In genomic region chr4:109036327-109036726, GRCm38 (mm10) we compare ENCODE assay signal across 9 mouse cellular contexts. TPM values are rescaled to one million over a fixed set of nuclear protein-coding genes. Genes with fewer than 3 reads are reported as not detected.
DNase-seq lines count a peak whose midpoint lies in the region; ATAC-seq and TF ChIP-seq lines count a peak whose summit lies in the region.
"Had no signal": no experiment of that assay in that cellular context is flagged by ENCODE, and none has a peak within 500 bp of the region (broad histone marks: within the 10 kb centered on the region; RNA-seq: fewer than 3 reads in every experiment).

No protein-coding gene starts in this region.

- H3K27me3 ChIP-seq in MEL (ENCODE audit: control insufficient read depth in 1 of 2, insufficient read depth in 2 of 2, low read length in 2 of 2) = no peaks in the 10 kb centered on the region
- no peaks in the 10 kb centered on the region for H3K27me3 ChIP-seq in liver, embryonic 16.5 days (ENCODE audit: control insufficient read depth, insufficient read depth, low read depth, low read length)
- H3K27me3 ChIP-seq in spleen, adult 2 months (ENCODE audit: control insufficient read depth, insufficient read depth, low read length) = no peaks in the 10 kb centered on the region
- H3K27me3 ChIP-seq: heart, embryonic 13.5 days had no signal

- no peaks in the 10 kb centered on the region for H3K4me1 ChIP-seq in MEL (ENCODE audit: control insufficient read depth in 1 of 2, insufficient read depth in 2 of 2, low read length in 2 of 2)
- no peaks in the 10 kb centered on the region for H3K4me1 ChIP-seq in liver, embryonic 16.5 days (ENCODE audit: control insufficient read depth, low read depth, low read length)
- no peaks in the 10 kb centered on the region for H3K4me1 ChIP-seq in spleen, adult 2 months (ENCODE audit: control insufficient read depth, insufficient read depth, insufficient read length)
- H3K4me1 ChIP-seq: heart, embryonic 13.5 days had no signal

- H3K79me2 ChIP-seq in MEL (ENCODE audit: control insufficient read depth, insufficient read depth, low read length, poor library complexity) = no peaks in the 10 kb centered on the region

- peak; percentile 72 for TF ChIP-seq CTCF in left cerebral cortex, adult 2 months (IDR thresholded peaks at IDR 0.05)
- TF ChIP-seq CTCF in MEL (IDR thresholded peaks at IDR 0.05 in 2 of 3, conservative IDR thresholded peaks at IDR 0.05 in 1 of 3; ENCODE audit: control insufficient read depth in 1 of 3, insufficient read depth in 1 of 3, low read depth in 2 of 3, low read length in 3 of 3, poor library complexity in 1 of 3, severe bottlenecking in 1 of 3) = peak; percentile 72 to 83 (median 74)
- peak; percentile 40; the same call in 1 of the 2 replicates for TF ChIP-seq CTCF in spleen, adult 2 months (IDR thresholded peaks at IDR 0.05; ENCODE audit: extremely low read depth, insufficient read depth, insufficient read length, insufficient replicate concordance)

- H3K4me2 ChIP-seq in liver, embryonic 16.5 days (ENCODE audit: low read depth, low read length) = no peak overlapping the region
- H3K4me2 ChIP-seq: heart, embryonic 13.5 days had no signal

- no peak overlapping the region for H3K9ac ChIP-seq in MEL (ENCODE audit: control insufficient read depth, low read depth, low read length, poor library complexity, severe bottlenecking)
- no peak overlapping the region for H3K9ac ChIP-seq in liver, embryonic 16.5 days (ENCODE audit: low read depth, low read length)
- H3K9ac ChIP-seq: heart, embryonic 13.5 days had no signal

- intact Hi-C loops in left cerebral cortex, adult 2 months (cut with DNase I) = no loop called here

- 0 out of 2 replicates have a peak, but pooled peaks have one; percentile 7 for ATAC-seq in liver, embryonic 16.5 days (ENCODE audit: low read depth)

- no peak overlapping the region for H3K4me3 ChIP-seq in left cerebral cortex, adult 2 months
- H3K4me3 ChIP-seq in MEL (ENCODE audit: control insufficient read depth in 1 of 2, insufficient read depth in 1 of 2, low read depth in 2 of 2, low read length in 2 of 2) = no peak overlapping the region
- H3K4me3 ChIP-seq in liver, embryonic 16.5 days (ENCODE audit: low read depth, low read length) = no peak overlapping the region
- no peak overlapping the region for H3K4me3 ChIP-seq in spleen, adult 2 months (ENCODE audit: extremely low read depth, insufficient read depth, insufficient read length)
- H3K4me3 ChIP-seq: heart, embryonic 13.5 days had no signal

- no peak overlapping the region for H3K27ac ChIP-seq in left cerebral cortex, adult 2 months
- no peak overlapping the region for H3K27ac ChIP-seq in MEL (ENCODE audit: control insufficient read depth, low read depth, low read length)
- no peak overlapping the region for H3K27ac ChIP-seq in liver, embryonic 16.5 days (ENCODE audit: low read length)
- no peak overlapping the region for H3K27ac ChIP-seq in spleen, adult 2 months (ENCODE audit: insufficient read depth, low read length)
- H3K27ac ChIP-seq: heart, embryonic 13.5 days had no signal

- no peak for TF ChIP-seq POLR2A in MEL (IDR thresholded peaks at IDR 0.05; ENCODE audit: control insufficient read depth in 1 of 2, insufficient read depth in 1 of 2, low read depth in 1 of 2, low read length in 2 of 2, poor library complexity in 1 of 2)
- TF ChIP-seq POLR2A in spleen, adult 2 months (IDR thresholded peaks at IDR 0.05; ENCODE audit: low read depth, low read length) = no peak

- H3K9me3 ChIP-seq in MEL (replicated peaks; ENCODE audit: insufficient read depth, low read length) = no peaks in the 10 kb centered on the region
- H3K9me3 ChIP-seq in liver, embryonic 16.5 days (replicated peaks; ENCODE audit: control insufficient read depth, low read length) = no peaks in the 10 kb centered on the region
- H3K9me3 ChIP-seq: heart, embryonic 13.5 days had no signal

- H3K36me3 ChIP-seq in MEL (ENCODE audit: control insufficient read depth in 1 of 2, insufficient read depth in 2 of 2, low read length in 2 of 2) = peaks cover 0 to 14% of the 10 kb centered on the region in 2 experiments; a peak in 2 of 4 replicates
- H3K36me3 ChIP-seq in liver, embryonic 16.5 days (ENCODE audit: control insufficient read depth, insufficient read depth) = peaks cover 28% of the 10 kb centered on the region
- peaks cover 18% of the 10 kb centered on the region for H3K36me3 ChIP-seq in spleen, adult 2 months (ENCODE audit: control insufficient read depth, insufficient read depth, low read length)

- peak; percentile 36 for TF ChIP-seq RAD21 in MEL (IDR thresholded peaks at IDR 0.05; ENCODE audit: low read depth, low read length)

- no peak for DNase-seq in left cerebral cortex, adult 2 months (ENCODE audit: extremely low spot score in 1 of 2, low spot score in 2 of 2)
- DNase-seq in left cerebral cortex, adult 8-10 months (ENCODE audit: low spot score in 2 of 2) = no peak
- peak; percentile 81 for DNase-seq in MEL (ENCODE audit: low read depth, low spot score)
- DNase-seq in c-Kit-positive CD71-positive TER-119-positive erythroid progenitor cells, embryonic 14.5 days (ENCODE audit: low spot score) = peak; percentile 70
- peak; percentile 12 for DNase-seq in gastrocnemius, postnatal 25 days
- DNase-seq in spleen, adult 2 months (ENCODE audit: low read depth in 1 of 2, low spot score in 2 of 2) = peak; percentile 4 to 60
- DNase-seq in layer of hippocampus, adult 9-11 months = no peak

- TF ChIP-seq EP300 in MEL (IDR thresholded peaks at IDR 0.05; ENCODE audit: low read depth in 1 of 2, low read length in 2 of 2) = no peak

TF ChIP-seq in MEL, 35 proteins besides CTCF, POLR2A, EP300 and RAD21:
- TF ChIP-seq USF2 (IDR thresholded peaks at IDR 0.05; ENCODE audit: borderline replicate concordance in 1 of 2, insufficient read depth in 1 of 2, low read depth in 1 of 2, low read length in 2 of 2) (no peak), SMC3 (IDR thresholded peaks at IDR 0.05; ENCODE audit: low read depth, low read length) (peak; percentile 70), MYC (IDR thresholded peaks at IDR 0.05; ENCODE audit: low read depth, low read length) (peak; percentile 63; the same call in 1 of the 2 replicates)
TF ChIP-seq in MEL: peak in this region for 2.

RNA-seq across cellular contexts. Expression of gene Nrd1, which starts 35.9 kb away (rescaled TPM):
- total RNA-seq in left cerebral cortex, adult 2 months (2021) = 100 to 1,000 TPM; 137 to 158 TPM
- 100 to 1,000 TPM; 118 to 137 (median 123) TPM for total RNA-seq in left cerebral cortex, adult 8-10 months (2022)
- total RNA-seq in MEL (2012; rRNA removed) = 24.2 and 27.7 TPM in 2 replicates
- polyA plus RNA-seq in MEL (2012; ENCODE audit: insufficient read depth in 1 of 2, insufficient read length in 2 of 2, low read depth in 1 of 2, low replicate concordance in 2 of 2, missing spikeins in 1 of 2) = 100 to 1,000 TPM in 1 of 2 experiments, 10 to 100 TPM in 1; 72.7 to 883 TPM
- total RNA-seq in gastrocnemius, postnatal 25 days (2021) = 100 to 1,000 TPM in 1 of 2 experiments, 10 to 100 TPM in 1; 94.5 to 106 TPM
- polyA plus RNA-seq in liver, embryonic 16.5 days (2015; fragmentation: Nextera tagmentation; extraction: Ambion mirVana) = 33.5 and 33.8 TPM in 2 replicates
- polyA plus RNA-seq in spleen, adult 2 months (2012; rRNA removed) = 17.7 and 23.0 TPM in 2 replicates

Comparison
In these comparisons a context has a peak if more than half of its experiments do, and no peak if none do; other contexts are left out.
1. DNase-seq: peak in MEL (single experiment), c-Kit-positive CD71-positive TER-119-positive erythroid progenitor cells, embryonic 14.5 days (single experiment), gastrocnemius, postnatal 25 days (single experiment) and spleen, adult 2 months (2 of 2); none in left cerebral cortex, adult 2 months (0 of 2), left cerebral cortex, adult 8-10 months (0 of 2) and layer of hippocampus, adult 9-11 months (single experiment).
2. Peak in every context shown above with its lines, with median percentiles within 50 percentile points of each other: CTCF ChIP-seq.